ENCODE assay signal across 8 mouse cellular contexts in genomic region chr10:80342749-80343424, GRCm38 (mm10). TPM values are rescaled to one million over a fixed set of nuclear protein-coding genes. Genes with fewer than 3 reads are reported as not detected.
DNase-seq lines count a peak whose midpoint lies in the region; ATAC-seq lines count a peak whose summit lies in the region.

No protein-coding gene starts in this region.

- peaks cover 63% of the 10 kb centered on the region for H3K4me1 ChIP-seq in hindbrain, embryonic 10.5 days (replicated peaks)
- peaks cover 8% of the 10 kb centered on the region; the same call in 1 of the 2 replicates for H3K4me1 ChIP-seq in midbrain, embryonic 14.5 days (ENCODE audit: control insufficient read depth, insufficient read depth, low read length)

- WGBS in hindbrain, embryonic 10.5 days: 1% methylated on average over 32 of the region's 33 CpGs
- under 1% methylated on average over 33 of the region's 33 CpGs for WGBS in midbrain, embryonic 14.5 days

- H3K9ac ChIP-seq in midbrain, embryonic 14.5 days (replicated peaks; ENCODE audit: low read length): peak overlapping the region; percentile 9; the same call in 1 of the 2 replicates

- peak; percentile 53; the same call in 1 of the 2 replicates for ATAC-seq in midbrain, embryonic 14.5 days (ENCODE audit: low FRiP score, low TSS enrichment)

- peak overlapping the region; percentile 49 for H3K4me2 ChIP-seq in midbrain, embryonic 14.5 days (ENCODE audit: low read length)

- H3K4me3 ChIP-seq in hindbrain, embryonic 10.5 days: peak overlapping the region; percentile 48
- peak overlapping the region; percentile 24 for H3K4me3 ChIP-seq in midbrain, embryonic 14.5 days (replicated peaks; ENCODE audit: low read depth, low read length)

- H3K27me3 ChIP-seq in hindbrain, embryonic 10.5 days (ENCODE audit: insufficient read depth, poor library complexity, severe bottlenecking): peaks cover 93% of the 10 kb centered on the region
- peaks cover 76% of the 10 kb centered on the region for H3K27me3 ChIP-seq in midbrain, embryonic 14.5 days (ENCODE audit: control insufficient read depth, insufficient read depth, low read length)

- H3K36me3 ChIP-seq in hindbrain, embryonic 10.5 days: no peaks in the 10 kb centered on the region
- no peaks in the 10 kb centered on the region for H3K36me3 ChIP-seq in midbrain, embryonic 14.5 days (ENCODE audit: control insufficient read depth, insufficient read depth, low read length)

- peak; percentile 71 for DNase-seq in urinary bladder, postnatal 14 days (ENCODE audit: low spot score)
- no peak for DNase-seq in urinary bladder, postnatal 10 days (ENCODE audit: low spot score)
- peak; percentile 89 for DNase-seq in embryo, embryonic 11 days
- peak; percentile 79 for DNase-seq in hindbrain, embryonic 10.5 days (ENCODE audit: low spot score)
- peak; percentile 85 for DNase-seq in liver
- DNase-seq in midbrain, embryonic 14.5 days: peak; percentile 79
- DNase-seq in yolk sac, embryonic 10.5 days (ENCODE audit: low spot score): peak; percentile 93
- DNase-seq in layer of hippocampus, postnatal 25 days (ENCODE audit: extremely low spot score in 1 of 2, low spot score in 1 of 2): no peak

- H3K27ac ChIP-seq in hindbrain, embryonic 10.5 days: no peak overlapping the region; the same call in 1 of the 2 replicates
- no peak overlapping the region for H3K27ac ChIP-seq in midbrain, embryonic 14.5 days (replicated peaks; ENCODE audit: low read depth, low read length)

- H3K9me3 ChIP-seq in hindbrain, embryonic 10.5 days: no peaks in the 10 kb centered on the region
- no peaks in the 10 kb centered on the region for H3K9me3 ChIP-seq in midbrain, embryonic 14.5 days (ENCODE audit: control insufficient read depth, low read length)

RNA-seq across cellular contexts. Expression of gene Adamtsl5, which starts 5.3 kb away (rescaled TPM):
- polyA plus RNA-seq in hindbrain, embryonic 10.5 days (2016; fragmentation: Nextera tagmentation; extraction: Ambion mirVana): 0.45 and 1.3 TPM in 2 replicates
- polyA plus RNA-seq in midbrain, embryonic 14.5 days (2014; fragmentation: Nextera tagmentation; extraction: Ambion mirVana): 0.26 TPM in 1 of 2 replicates, not detected in the other
- total RNA-seq in layer of hippocampus, postnatal 25 days (2021): 1 to 10 TPM; 3.8 to 5.5 TPM

RNA-seq across cellular contexts. Expression of gene Reep6, which starts 13.1 kb away (rescaled TPM):
- polyA plus RNA-seq in hindbrain, embryonic 10.5 days (2016; fragmentation: Nextera tagmentation; extraction: Ambion mirVana): 7.2 and 11.2 TPM in 2 replicates
- 5.3 and 7.3 TPM in 2 replicates for polyA plus RNA-seq in midbrain, embryonic 14.5 days (2014; fragmentation: Nextera tagmentation; extraction: Ambion mirVana)
- 10 to 100 TPM in 1 of 2 experiments, 1 to 10 TPM in 1; 9.7 to 10.6 TPM for total RNA-seq in layer of hippocampus, postnatal 25 days (2021)

RNA-seq across cellular contexts. Expression of gene Plk5, which starts 13.4 kb away (rescaled TPM):
- polyA plus RNA-seq in hindbrain, embryonic 10.5 days (2016; fragmentation: Nextera tagmentation; extraction: Ambion mirVana): 0.22 and 0.44 TPM in 2 replicates
- 2.9 and 3.2 TPM in 2 replicates for polyA plus RNA-seq in midbrain, embryonic 14.5 days (2014; fragmentation: Nextera tagmentation; extraction: Ambion mirVana)
- total RNA-seq in layer of hippocampus, postnatal 25 days (2021): 10 to 100 TPM; 14.6 to 16.9 TPM

RNA-seq across cellular contexts. Expression of gene Pcsk4, which starts 13.6 kb away (rescaled TPM):
- 3.3 and 3.9 TPM in 2 replicates for polyA plus RNA-seq in hindbrain, embryonic 10.5 days (2016; fragmentation: Nextera tagmentation; extraction: Ambion mirVana)
- polyA plus RNA-seq in midbrain, embryonic 14.5 days (2014; fragmentation: Nextera tagmentation; extraction: Ambion mirVana): 2.5 and 3.5 TPM in 2 replicates
- total RNA-seq in layer of hippocampus, postnatal 25 days (2021): 1 to 10 TPM; 2.3 to 2.8 TPM

RNA-seq across cellular contexts. Expression of gene 2310011J03Rik, which starts 22.6 kb away (rescaled TPM):
- 55.6 and 60.9 TPM in 2 replicates for polyA plus RNA-seq in hindbrain, embryonic 10.5 days (2016; fragmentation: Nextera tagmentation; extraction: Ambion mirVana)
- polyA plus RNA-seq in midbrain, embryonic 14.5 days (2014; fragmentation: Nextera tagmentation; extraction: Ambion mirVana): 20.4 and 21.6 TPM in 2 replicates
- 10 to 100 TPM; 20.7 to 26.3 TPM for total RNA-seq in layer of hippocampus, postnatal 25 days (2021)

Comparison
In these comparisons a context has a peak if more than half of its experiments do, and no peak if none do; other contexts are left out.
1. DNase-seq: peak in urinary bladder, postnatal 14 days (single experiment), embryo, embryonic 11 days (single experiment), hindbrain, embryonic 10.5 days (single experiment), liver (single experiment), midbrain, embryonic 14.5 days (single experiment) and yolk sac, embryonic 10.5 days (single experiment); none in urinary bladder, postnatal 10 days (single experiment) and layer of hippocampus, postnatal 25 days (0 of 2).